Mouse (Mus musculus) adrenal gland (tissue): ENCODE results near the gene Cd244a.

ENCODE experiments used
- intact Hi-C: fragments of 180-260 bp; cut with DNase I; formaldehyde crosslinking; loops from one replicate; pipeline ENCODE4 v1.15.1; 2025

The Cd244a gene

DNA sequence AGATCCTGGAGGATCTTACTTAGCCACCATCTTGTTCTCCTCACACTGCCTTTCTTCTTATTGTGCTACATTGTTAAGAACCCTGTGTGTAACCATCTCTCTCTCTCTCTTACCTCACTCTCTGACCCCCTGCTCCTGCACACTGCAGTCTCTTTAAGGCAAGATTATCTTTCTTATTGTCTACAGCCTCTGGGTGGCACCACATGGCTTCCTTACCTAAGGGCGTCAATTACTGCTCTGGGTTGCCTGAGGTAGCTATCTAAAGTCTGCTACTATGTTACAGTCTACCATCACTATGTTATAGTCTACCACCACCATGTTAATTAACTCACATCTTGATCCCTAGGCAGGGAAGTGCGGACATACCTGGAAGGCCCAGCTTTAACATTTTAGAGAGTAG, 9.4 kb downstream of the Cd244a start:
- intact Hi-C loops: loop anchor here (5.0 kb wide), 2 partner anchors 66 to 206 kb away; partner anchors contain the start of genes Alyref2 and Klhdc9

GRCm38 (mm10) chr1:171577168-171577567, 18.2 kb downstream of the Cd244a start:
- intact Hi-C loops: no loop called here

DNA sequence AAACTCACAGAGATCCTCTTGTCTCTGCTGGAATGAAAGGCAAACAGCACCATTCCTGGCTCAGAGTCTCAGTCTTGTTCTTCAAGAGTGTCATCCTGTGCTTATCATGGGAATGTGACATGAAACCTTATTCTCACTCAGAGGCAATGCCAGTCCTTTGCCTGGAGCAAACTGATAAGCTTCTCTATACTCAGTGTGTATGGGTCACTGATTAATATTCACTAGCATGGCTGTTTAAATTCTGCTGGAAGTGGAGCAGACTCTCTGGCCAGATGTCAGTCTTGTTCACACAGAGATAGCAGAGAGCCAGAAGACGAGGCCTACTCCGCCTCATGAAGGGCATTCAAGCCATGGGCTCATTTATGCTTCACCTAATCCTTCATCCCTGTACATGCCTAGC, 25.6 kb downstream of the Cd244a start:
- intact Hi-C loops: no loop called here

DNA sequence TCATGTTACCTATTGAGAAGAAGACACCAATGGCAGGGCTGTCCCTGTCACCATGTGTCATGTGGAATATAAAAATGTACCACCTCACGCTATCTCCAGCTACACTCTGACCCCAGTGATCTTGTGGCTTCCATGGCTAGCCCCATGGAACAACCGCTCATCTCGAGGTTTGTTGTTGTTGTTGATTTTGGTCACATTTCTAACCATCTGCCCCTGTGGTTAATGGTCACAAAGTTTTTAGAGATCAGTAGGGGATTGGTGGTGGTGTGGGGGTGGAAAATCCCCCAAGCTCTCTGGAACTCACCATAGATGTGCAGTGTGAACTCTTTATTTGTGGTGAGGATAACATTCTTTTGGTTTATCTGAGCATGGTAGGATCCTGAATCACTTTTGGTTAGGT, 45.7 kb downstream of the Cd244a start:
- intact Hi-C loops: no loop called here

GRCm38 (mm10) chr1:171606656-171607055, 47.7 kb downstream of the Cd244a start:
- intact Hi-C loops: no loop called here

DNA sequence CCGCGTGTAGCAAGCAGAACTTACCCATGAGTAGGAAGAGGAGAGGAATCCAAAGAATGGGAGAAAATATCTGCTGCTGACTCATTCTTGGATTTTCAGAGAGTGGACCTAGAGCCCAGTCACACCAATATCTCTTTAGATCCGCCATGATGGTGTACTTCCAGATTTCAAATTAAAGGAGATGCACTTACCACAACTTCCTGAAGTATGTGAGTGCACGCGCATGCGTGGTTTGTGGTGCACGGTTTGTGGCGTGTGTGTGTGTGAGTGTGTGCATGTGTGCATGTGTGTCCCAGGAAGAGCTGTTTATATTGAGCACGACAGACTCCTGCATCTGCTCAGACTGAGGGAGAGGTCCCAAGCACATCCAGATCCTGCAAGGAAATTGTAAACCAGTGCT, 48.2 kb downstream of the Cd244a start, which contains the start of gene Ly9:
TSS of gene Ly9 (minus strand) at position 235 of the 400 bp plus-strand sequence.
- intact Hi-C loops: no loop called here

GRCm38 (mm10) chr1:171610026-171610425, 51.0 kb downstream of the Cd244a start:
- intact Hi-C loops: no loop called here

GRCm38 (mm10) chr1:171610781-171611180, 51.8 kb downstream of the Cd244a start:
- intact Hi-C loops: no loop called here

- intact Hi-C loops: no loop called here
These were observed 55.0 kb downstream of the Cd244a start for GRCm38 (mm10) chr1:171613962-171614361.

DNA sequence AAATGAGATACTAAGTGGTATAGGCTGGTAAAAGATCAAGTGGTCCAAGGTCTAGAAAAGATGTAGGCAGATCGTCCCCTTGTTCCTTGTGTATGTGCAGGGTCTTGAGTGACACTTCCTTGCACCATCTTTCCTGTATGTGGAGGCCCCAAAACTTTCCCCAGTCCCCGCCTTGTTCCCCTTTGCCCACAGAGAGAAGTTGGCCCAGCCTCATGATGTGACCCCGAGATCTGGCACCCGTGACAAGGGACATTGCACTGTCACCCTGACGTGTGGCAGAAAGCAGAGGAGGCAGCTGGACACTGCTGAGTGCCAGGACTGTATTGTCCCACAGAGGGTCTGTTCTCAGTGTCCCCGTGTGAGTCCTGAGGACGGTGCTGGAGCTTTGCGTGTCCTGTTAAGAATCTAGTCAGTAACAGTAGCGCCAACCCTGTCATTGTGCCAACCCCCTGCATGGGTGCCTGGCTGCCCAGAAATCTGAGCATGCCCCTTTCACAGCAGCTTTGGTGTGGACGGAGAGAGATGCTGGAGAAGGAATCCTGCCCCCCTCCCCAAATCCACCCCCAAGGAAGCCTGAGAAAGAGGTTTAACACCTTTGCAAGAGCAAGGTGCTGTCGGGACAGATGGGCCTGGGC, 58.0 kb downstream of the Cd244a start:
- intact Hi-C loops: no loop called here

GRCm38 (mm10) chr1:171619001-171619400, 60.0 kb downstream of the Cd244a start:
- intact Hi-C loops: no loop called here

DNA sequence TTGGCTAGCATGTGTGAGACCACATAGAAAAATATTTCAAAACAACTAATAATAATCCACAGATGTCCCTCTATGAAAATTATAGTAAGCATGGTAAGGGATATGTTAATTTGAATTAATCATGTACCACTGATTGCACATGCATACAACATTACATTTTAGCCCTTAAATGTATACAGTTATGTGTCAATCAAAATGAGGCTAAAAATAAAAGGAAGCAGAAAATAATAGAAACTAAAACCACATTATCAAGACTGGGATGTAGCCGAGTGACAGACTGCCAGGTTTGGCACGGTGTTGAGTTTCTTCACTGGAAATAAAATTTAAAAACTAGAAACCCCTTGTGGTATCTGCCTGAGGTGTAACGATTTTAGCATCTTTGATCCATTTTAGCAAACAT, 60.7 kb downstream of the Cd244a start:
- intact Hi-C loops: no loop called here

DNA sequence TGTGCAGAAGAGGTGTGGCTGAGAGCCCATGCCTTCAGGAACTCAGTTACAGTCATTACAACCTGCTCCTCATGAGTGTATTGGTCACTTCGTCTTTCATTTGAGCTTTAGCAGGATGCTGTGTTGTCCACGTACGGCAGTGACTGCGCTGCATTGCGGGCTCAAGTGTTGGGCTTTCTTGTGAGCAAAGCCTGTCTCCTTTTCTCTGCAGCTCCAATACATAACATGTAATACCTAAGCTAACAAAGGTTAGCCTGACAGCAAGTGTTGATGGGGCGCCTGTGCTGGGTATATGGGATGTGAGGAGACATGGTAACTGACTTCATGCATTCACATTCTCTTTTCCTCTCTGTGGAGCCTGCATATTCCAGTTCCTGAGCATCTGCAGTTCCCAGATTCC, 61.1 kb downstream of the Cd244a start:
- intact Hi-C loops: no loop called here

DNA sequence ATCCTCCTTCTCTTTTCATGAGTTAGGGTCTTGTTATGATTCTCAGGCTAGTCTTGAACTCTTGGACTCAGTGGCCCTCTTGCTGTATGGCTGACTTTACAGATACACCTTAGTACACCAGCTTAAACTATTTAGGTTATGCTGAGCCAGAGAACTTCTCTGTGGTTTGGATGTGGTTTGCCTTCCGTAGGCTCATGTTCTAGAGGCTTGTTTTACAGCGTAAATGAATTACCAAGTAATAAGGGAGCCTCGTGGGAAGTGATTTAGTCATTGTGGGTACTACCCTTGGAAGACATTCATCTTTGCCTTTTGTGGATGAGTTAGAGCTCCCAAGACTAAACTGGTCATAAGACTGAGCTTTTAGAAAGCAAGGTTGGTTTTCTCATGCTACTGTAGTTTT, 68.8 kb downstream of the Cd244a start:
- intact Hi-C loops: no loop called here

GRCm38 (mm10) chr1:171629168-171629567, 70.2 kb downstream of the Cd244a start:
- intact Hi-C loops: no loop called here

DNA sequence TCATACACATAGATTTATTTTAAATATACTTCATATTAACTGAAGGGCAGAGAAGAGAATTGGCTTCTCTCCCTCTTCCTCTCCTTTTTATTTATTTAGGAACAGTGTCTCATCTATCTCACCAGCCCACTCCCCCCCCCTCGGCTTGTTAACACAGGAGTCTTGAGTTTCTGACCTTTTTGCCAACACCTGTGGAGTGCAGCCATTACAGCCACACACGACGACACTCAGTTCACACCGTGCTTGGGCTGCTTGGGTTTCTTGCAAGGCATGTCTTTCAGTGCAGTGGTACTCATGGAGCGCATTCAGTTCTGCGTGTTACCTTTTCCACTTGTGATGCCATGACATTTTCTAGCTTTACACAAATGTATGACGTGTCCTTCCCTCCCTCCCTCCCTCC, 71.0 kb downstream of the Cd244a start:
- intact Hi-C loops: no loop called here

DNA sequence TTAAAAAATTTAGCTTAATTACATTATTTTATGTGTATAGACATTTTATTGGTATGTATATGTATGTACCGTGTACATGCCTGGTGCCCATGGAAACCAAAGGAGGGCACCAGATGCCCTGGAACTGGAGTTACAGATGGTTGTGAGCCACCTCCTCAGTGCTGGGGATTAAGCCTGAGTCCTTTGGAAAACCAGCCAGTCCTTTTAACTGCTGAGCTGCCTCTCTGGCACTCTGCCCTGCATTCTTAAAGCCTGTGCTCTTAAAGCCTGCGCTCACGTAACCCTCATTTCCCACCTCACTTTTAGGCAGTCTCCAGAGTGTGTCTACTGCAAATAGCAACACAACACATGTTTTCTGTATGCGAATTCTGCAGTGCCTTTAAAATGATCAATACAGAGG, 71.9 kb downstream of the Cd244a start:
- intact Hi-C loops: no loop called here

DNA sequence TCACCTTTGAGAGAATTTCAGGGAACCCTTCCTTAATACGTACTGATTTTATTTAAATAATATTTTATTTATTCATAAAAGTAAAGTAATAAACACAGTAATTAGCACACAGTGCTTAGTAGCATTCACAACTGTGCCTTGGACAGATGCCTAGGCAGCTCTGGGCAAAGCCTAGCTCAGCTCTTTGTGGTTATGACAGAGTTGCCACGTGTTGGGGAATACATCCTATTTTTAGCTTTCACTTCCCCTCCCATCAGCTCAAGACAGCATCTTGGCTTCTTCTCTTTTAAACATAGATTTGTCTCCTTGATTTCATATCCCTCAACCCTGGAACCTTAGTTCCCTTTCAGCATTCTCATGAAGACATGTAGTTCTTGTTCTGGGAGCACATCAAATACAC, 72.5 kb downstream of the Cd244a start:
- intact Hi-C loops: no loop called here

DNA sequence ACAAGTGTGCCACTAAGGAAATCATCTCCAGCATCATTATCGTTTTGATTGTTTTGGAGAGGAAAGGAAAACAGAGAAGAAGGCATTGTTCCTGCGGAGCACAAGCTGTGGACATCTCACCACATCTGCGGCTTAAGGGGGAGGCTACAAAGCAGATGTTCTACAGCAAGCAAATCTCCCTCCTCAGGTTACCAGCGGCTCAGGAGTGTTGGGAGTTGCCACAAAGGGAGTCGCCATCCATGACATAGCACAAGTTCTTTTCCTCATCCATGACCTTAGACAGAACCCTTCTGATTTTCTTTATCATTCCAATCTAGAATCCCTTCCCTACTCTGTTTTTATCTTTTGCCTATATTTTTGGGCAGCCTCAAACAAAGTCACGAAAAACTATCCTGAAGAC, 76.7 kb downstream of the Cd244a start:
- intact Hi-C loops: no loop called here

- intact Hi-C loops: no loop called here
These were observed 78.1 kb downstream of the Cd244a start for GRCm38 (mm10) chr1:171637101-171637500.

DNA sequence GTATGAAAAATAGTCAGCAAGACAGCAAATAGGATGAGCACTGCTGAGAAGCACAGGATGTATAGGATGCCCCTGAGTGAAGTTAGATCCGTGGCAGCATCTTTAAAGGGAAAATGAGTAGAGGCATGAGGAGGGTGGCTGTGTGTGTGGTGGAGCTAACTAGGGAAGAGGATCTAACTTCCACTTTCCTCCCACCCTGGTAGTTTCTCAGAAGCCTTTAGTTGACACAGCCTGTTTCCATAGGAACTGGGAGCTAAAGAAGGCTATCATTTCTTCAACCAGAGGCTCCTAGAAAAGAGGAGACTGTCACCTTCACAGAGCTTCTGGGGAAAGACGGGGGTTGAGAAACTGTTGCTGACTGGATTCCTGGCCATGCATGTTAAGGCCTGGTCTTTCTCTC, 79.7 kb downstream of the Cd244a start:
- intact Hi-C loops: no loop called here

GRCm38 (mm10) chr1:171640796-171641195, 81.8 kb downstream of the Cd244a start:
- intact Hi-C loops: no loop called here

DNA sequence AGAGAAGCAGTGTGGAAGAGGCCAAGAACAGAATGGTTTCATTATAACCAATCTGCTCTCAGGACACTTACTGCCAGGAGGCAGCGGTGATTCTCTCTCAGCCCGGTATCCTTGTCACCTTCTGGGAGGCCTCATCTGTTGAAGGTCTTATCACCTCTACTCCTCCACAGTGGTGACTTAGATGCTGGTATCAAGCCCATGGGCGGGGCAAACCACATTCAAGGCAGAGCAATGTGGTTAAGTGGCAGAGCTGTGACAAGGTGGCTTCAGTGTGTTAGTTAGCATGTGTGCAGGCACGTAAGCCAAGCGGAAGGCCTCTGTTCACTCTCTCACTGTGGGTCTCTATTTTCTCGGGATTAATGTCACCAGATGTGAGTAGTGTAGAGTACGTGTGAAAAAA, 84.6 kb downstream of the Cd244a start:
- intact Hi-C loops: no loop called here

DNA sequence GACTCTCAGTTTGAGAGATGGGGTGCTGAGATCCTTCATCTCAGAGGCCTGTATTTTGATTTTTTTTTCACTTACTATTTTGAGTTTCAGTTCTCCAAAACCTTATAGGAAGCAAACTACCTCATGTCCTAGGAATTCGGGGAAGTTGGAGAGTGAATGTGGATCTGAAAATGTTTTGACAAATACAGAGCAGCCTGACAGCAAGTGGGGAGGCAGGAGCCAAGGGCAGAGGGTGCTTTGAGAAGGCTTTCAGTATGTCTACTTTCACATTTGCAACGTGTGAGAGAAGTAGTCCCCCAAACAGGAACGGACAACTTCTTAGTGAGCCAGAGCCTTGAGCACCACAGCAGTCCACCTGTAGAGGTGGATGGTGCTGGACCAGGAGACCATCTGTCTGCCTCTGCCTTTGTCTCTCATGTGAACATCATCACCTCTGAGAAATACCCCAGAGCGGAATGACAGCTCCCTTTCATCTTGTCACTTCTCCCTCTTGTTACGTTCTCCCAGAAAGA, 87.5 kb downstream of the Cd244a start:
- intact Hi-C loops: no loop called here
